Mouse (Mus musculus) liver, embryonic 12.5 days (tissue): Measurements from ENCODE around the gene Serpina9. TPM values are rescaled to one million over a fixed set of nuclear protein-coding genes. Genes with fewer than 3 reads are reported as not detected.

Source experiments
- ATAC-seq: fragments of 200-750 bp; cut with Nextera tagmentation; 2 replicates; pipeline ENCODE4 v1.8.0; 2017; ENCODE audit warnings: moderate number of reproducible peaks, mild to moderate bottlenecking, moderate library complexity
- H3K27ac ChIP-seq: fragments of 300-500 bp; sonication (generic); 2 replicates; pipeline ENCODE4 v1.5.1; 2016; ENCODE audit warnings: mild to moderate bottlenecking
- H3K27me3 ChIP-seq: fragments of 300-500 bp; sonication (generic); replicated peaks from 2 replicates; pipeline ENCODE4 v1.6.1; 2016; ENCODE audit warnings: mild to moderate bottlenecking, moderate library complexity
- H3K36me3 ChIP-seq: fragments of 300-500 bp; sonication (generic); 2 replicates; pipeline ENCODE4 v1.6.1; 2016; ENCODE audit warnings: mild to moderate bottlenecking, moderate library complexity
- H3K4me1 ChIP-seq: fragments of 300-500 bp; sonication (generic); 2 replicates; pipeline ENCODE4 v1.6.1; 2016
- H3K4me2 ChIP-seq: fragments of 300-500 bp; sonication (generic); 2 replicates; pipeline ENCODE4 v1.6.1; 2016; ENCODE audit warnings: mild to moderate bottlenecking, moderate library complexity
- H3K4me3 ChIP-seq: fragments of 300-500 bp; sonication (generic); 2 replicates; pipeline ENCODE4 v1.5.1; 2016; ENCODE audit warnings: mild to moderate bottlenecking, moderate library complexity
- H3K9ac ChIP-seq: fragments of 300-500 bp; sonication (generic); 2 replicates; pipeline ENCODE4 v1.6.1; 2016; ENCODE audit warnings: mild to moderate bottlenecking, moderate library complexity
- H3K9me3 ChIP-seq: fragments of 300-500 bp; sonication (generic); replicated peaks from 2 replicates; pipeline ENCODE4 v1.6.1; 2016; ENCODE audit warnings: mild to moderate bottlenecking, moderate library complexity
- WGBS: fragments of 180-500 bp; shearing (Covaris S2); methylation state at CpG from one replicate; pipeline ENCODE4 v1.1.7; 2016; ENCODE audit not compliant: insufficient replicate concordance; 5-methylcytosine and 5-hydroxymethylcytosine counted together
- polyA plus RNA-seq: library from polyadenylated mRNA; unstranded; fragments of >200 nt; fragmentation: Nextera tagmentation; extraction: Ambion mirVana; gene quantifications from 2 replicates; pipeline ENCODE4 v1.2.1, GENCODE M21; 2016

Serpina9 gene
- polyA plus RNA-seq, 1 experiment from 2014 or later = not detected

- Histone ChIP-seq H3K9me3 (no peaks in the 10 kb centered on the region), H3K27ac (no peak overlapping the region), H3K4me3 (no peak overlapping the region), H3K27me3 (no peaks in the 10 kb centered on the region), H3K4me2 (no peak overlapping the region), H3K9ac (no peak overlapping the region), H3K36me3 (no peaks in the 10 kb centered on the region), H3K4me1 (no peaks in the 10 kb centered on the region)
- WGBS = 36% methylated on average over 8 of the region's 8 CpGs
- no peak for ATAC-seq
Measured at GRCm38 (mm10) chr12:104029986-104030385, 16.4 kb upstream of the Serpina9 start.

DNA sequence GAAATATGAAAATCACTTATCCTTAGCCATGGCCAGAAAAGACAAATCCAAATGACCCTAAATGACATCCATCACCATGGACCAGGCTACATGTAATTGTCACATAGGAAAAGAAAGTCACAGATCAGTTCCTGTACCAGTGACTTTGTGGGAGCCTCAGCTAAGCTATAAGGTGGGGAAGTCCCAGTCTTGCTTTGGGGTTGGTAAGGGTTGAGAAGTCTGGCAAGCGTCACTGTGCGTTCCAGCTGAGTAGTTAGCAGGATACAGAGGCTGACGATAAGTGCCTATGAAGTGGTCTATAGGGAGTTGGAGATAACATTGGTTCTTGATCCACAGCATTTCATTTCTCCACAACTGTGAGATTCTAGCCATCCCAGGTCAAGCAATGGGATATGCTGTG, 1.7 kb upstream of the Serpina9 start:
- Histone ChIP-seq H3K4me2 (no peak overlapping the region), H3K9ac (no peak overlapping the region), H3K27ac (no peak overlapping the region), H3K9me3 (0 out of 2 replicates have a peak, but pooled peaks cover 10% of the 10 kb centered on the region), H3K27me3 (no peaks in the 10 kb centered on the region), H3K4me1 (no peaks in the 10 kb centered on the region), H3K36me3 (no peaks in the 10 kb centered on the region), H3K4me3 (no peak overlapping the region)
- 66% methylated on average over 3 of the region's 3 CpGs for WGBS
- no peak for ATAC-seq

DNA sequence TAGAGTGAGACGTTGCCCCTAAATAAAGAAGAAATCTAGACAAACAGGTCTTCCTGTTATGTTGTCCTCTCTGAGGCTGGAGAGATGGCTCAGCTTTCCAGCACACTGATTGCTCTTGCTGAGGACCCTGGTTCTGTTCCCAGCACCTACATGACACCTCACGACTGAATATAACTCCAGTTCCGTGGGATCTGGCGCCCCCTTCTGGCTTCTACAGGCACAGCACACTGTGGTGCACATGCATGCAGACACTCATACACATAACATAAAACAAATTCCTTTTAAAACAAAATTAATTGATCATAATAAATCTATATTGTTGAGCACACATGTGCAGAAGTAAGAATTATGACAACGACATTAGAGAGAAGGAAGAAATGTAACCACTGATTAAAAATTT, 8.9 kb downstream of the Serpina9 start:
- WGBS = 66% methylated on average over 5 of the region's 5 CpGs
- ATAC-seq = no peak

DNA sequence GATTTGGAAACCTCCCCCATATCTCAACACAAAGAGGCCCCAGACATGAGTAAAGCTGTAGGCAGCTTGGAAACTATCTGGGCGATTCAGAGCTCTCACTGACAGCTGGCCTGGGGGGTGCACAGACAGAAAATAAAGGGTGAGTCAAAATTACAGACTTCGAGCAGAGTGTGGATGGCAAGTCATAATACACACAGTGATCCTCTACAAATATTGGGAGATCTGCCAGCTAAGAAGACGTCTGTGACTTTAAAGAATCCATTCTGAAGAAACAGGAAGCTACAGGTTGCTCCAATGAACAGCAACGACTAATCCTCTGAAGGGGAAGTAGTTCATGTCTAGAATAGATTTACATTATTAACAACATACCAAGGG, 10.3 kb downstream of the Serpina9 start:
- Histone ChIP-seq H3K9me3 (no peaks in the 10 kb centered on the region; the same call in 1 of the 2 replicates), H3K9ac (no peak overlapping the region), H3K27me3 (no peaks in the 10 kb centered on the region), H3K27ac (no peak overlapping the region), H3K36me3 (no peaks in the 10 kb centered on the region), H3K4me1 (no peaks in the 10 kb centered on the region), H3K4me2 (no peak overlapping the region), H3K4me3 (no peak overlapping the region)
- ATAC-seq = no peak
- 28% methylated on average over 4 of the region's 4 CpGs for WGBS

More for the DNA sequence above, 8.9 kb downstream of the Serpina9 start:
- H3K27me3 ChIP-seq = no peaks in the 10 kb centered on the region
- no peak overlapping the region for H3K4me3 ChIP-seq
- no peak overlapping the region for H3K27ac ChIP-seq
- H3K9me3 ChIP-seq = no peaks in the 10 kb centered on the region; the same call in 1 of the 2 replicates
- H3K36me3 ChIP-seq = no peaks in the 10 kb centered on the region
- H3K4me1 ChIP-seq = no peaks in the 10 kb centered on the region
- no peak overlapping the region for H3K9ac ChIP-seq
- H3K4me2 ChIP-seq = no peak overlapping the region

DNA sequence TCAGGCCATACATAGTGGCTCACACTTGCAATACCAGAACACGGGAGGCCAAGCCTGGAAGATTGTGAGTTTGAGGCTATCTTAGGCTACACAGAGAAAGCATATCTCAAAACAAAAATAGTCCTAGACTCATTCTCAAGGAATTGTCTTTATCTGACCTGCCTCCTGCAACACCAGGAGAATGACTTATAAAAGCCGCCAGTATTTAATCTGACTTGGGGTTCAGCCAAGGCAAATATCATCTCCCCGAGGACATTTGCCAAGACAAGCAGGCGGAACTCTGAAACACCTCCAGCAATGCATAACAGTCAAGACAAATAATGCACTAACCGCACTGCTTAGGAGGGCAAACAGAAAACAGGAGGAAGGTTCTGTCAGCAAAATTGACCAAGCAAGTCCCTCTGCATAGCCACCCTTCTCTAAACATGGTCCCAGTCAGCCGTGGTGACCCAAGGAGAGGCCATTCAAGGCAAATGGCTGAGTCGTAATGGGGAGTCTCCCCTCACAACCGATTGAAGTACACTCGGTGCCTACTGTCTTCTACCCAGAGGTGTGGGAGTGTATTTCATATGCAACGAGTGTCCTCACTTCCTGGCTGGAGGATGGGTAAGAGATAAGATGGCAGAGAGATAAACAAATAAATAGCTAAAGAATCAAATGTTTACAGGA, 10.9 kb downstream of the Serpina9 start:
- ATAC-seq = no peak
- H3K9me3 ChIP-seq = no peaks in the 10 kb centered on the region; the same call in 1 of the 2 replicates
- H3K27ac ChIP-seq = no peak overlapping the region
- H3K4me3 ChIP-seq = no peak overlapping the region
- no peaks in the 10 kb centered on the region for H3K27me3 ChIP-seq
- no peak overlapping the region for H3K9ac ChIP-seq
- H3K4me2 ChIP-seq = no peak overlapping the region
- 60% methylated on average over 10 of the region's 10 CpGs for WGBS
- no peaks in the 10 kb centered on the region for H3K36me3 ChIP-seq
- H3K4me1 ChIP-seq = no peaks in the 10 kb centered on the region

GRCm38 (mm10) chr12:104000594-104000993, 13.0 kb downstream of the Serpina9 start:
- Histone ChIP-seq H3K9me3 (no peaks in the 10 kb centered on the region; the same call in 1 of the 2 replicates), H3K4me1 (no peaks in the 10 kb centered on the region), H3K9ac (no peak overlapping the region), H3K36me3 (no peaks in the 10 kb centered on the region), H3K27me3 (no peaks in the 10 kb centered on the region), H3K27ac (no peak overlapping the region), H3K4me3 (no peak overlapping the region), H3K4me2 (no peak overlapping the region)
- WGBS = 61% methylated on average over 3 of the region's 3 CpGs
- no peak for ATAC-seq

GRCm38 (mm10) chr12:103999611-104000010, 13.9 kb downstream of the Serpina9 start:
- Histone ChIP-seq H3K36me3 (no peaks in the 10 kb centered on the region), H3K9me3 (no peaks in the 10 kb centered on the region; the same call in 1 of the 2 replicates), H3K27ac (no peak overlapping the region), H3K27me3 (no peaks in the 10 kb centered on the region), H3K4me3 (no peak overlapping the region), H3K4me2 (no peak overlapping the region), H3K4me1 (no peaks in the 10 kb centered on the region), H3K9ac (no peak overlapping the region)
- no peak for ATAC-seq
- WGBS = 78% methylated on average over 8 of the region's 8 CpGs

GRCm38 (mm10) chr12:103996513-103996912, 17.0 kb downstream of the Serpina9 start:
- WGBS = 58% methylated on average over 2 of the region's 2 CpGs
- no peaks in the 10 kb centered on the region for H3K36me3 ChIP-seq

GRCm38 (mm10) chr12:103995292-103996072, 18.1 kb downstream of the Serpina9 start:
- H3K4me3 ChIP-seq = no peak overlapping the region
- H3K36me3 ChIP-seq = no peaks in the 10 kb centered on the region
- H3K9ac ChIP-seq = no peak overlapping the region
- H3K27ac ChIP-seq = no peak overlapping the region
- no peak for ATAC-seq
- no peaks in the 10 kb centered on the region for H3K27me3 ChIP-seq
- H3K4me2 ChIP-seq = no peak overlapping the region
- no peaks in the 10 kb centered on the region for H3K4me1 ChIP-seq
- 25% methylated on average over 5 of the region's 5 CpGs for WGBS
- H3K9me3 ChIP-seq = no peaks in the 10 kb centered on the region

More at GRCm38 (mm10) chr12:103996513-103996912, 17.0 kb downstream of the Serpina9 start:
- ATAC-seq = no peak
- no peak overlapping the region for H3K9ac ChIP-seq
- H3K9me3 ChIP-seq = no peaks in the 10 kb centered on the region
- H3K4me3 ChIP-seq = no peak overlapping the region
- no peak overlapping the region for H3K27ac ChIP-seq
- no peak overlapping the region for H3K4me2 ChIP-seq
- no peaks in the 10 kb centered on the region for H3K27me3 ChIP-seq
- no peaks in the 10 kb centered on the region for H3K4me1 ChIP-seq

DNA sequence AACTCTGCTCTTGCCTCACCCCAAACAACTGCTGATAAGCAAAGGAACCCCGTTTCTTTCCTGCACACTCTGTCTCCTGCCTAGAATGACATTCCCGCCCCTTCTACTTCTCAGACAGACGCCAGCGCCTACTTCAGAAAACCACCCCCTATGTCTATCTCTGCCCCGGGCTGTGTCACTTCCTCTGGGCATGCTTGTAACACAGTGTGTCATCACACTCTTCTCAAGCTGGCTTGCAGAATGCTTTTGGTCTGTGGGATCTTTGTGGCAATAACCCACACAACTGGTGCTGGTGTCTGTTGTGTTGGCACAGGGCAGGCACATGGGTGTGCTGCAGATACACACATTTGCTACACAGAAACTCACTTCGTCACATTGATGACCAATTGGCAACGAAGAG, 20.6 kb downstream of the Serpina9 start:
- Histone ChIP-seq H3K27me3 (no peaks in the 10 kb centered on the region), H3K4me1 (no peaks in the 10 kb centered on the region; the same call in 1 of the 2 replicates), H3K4me3 (no peak overlapping the region), H3K9ac (no peak overlapping the region), H3K36me3 (no peaks in the 10 kb centered on the region), H3K4me2 (no peak overlapping the region), H3K9me3 (no peaks in the 10 kb centered on the region), H3K27ac (no peak overlapping the region)
- ATAC-seq = no peak
- 39% methylated on average over 7 of the region's 7 CpGs for WGBS

- no peaks in the 10 kb centered on the region for H3K27me3 ChIP-seq
- H3K4me1 ChIP-seq = no peaks in the 10 kb centered on the region; the same call in 1 of the 2 replicates
- WGBS = 60% methylated on average over 6 of the region's 6 CpGs
- H3K27ac ChIP-seq = peak within 1 kb of the TSS; percentile 69
- ATAC-seq = no peak
- H3K9ac ChIP-seq = no peak within 1 kb of the TSS
- H3K4me2 ChIP-seq = no peak within 1 kb of the TSS
- H3K9me3 ChIP-seq = no peaks in the 10 kb centered on the region
- no peak within 1 kb of the TSS for H3K4me3 ChIP-seq
- no peaks in the 10 kb centered on the region for H3K36me3 ChIP-seq
Measured at GRCm38 (mm10) chr12:103989857-103990256, 23.7 kb downstream of the Serpina9 start, which contains the start of gene Serpina11. Gene Serpina11, minus strand, starts transcription at chr12:103989957.

- no peaks in the 10 kb centered on the region for H3K27me3 ChIP-seq
- no peaks in the 10 kb centered on the region for H3K36me3 ChIP-seq
- 61% methylated on average over 2 of the region's 2 CpGs for WGBS
- H3K9ac ChIP-seq = no peak overlapping the region
- ATAC-seq = no peak
- H3K4me3 ChIP-seq = no peak overlapping the region
- H3K9me3 ChIP-seq = no peaks in the 10 kb centered on the region
- peak overlapping the region; percentile 69; the same call in 1 of the 2 replicates for H3K27ac ChIP-seq
- H3K4me2 ChIP-seq = no peak overlapping the region
- H3K4me1 ChIP-seq = no peaks in the 10 kb centered on the region; the same call in 1 of the 2 replicates
Measured at GRCm38 (mm10) chr12:103989514-103989767, 24.1 kb downstream of the Serpina9 start.
